Comparison of ENCODE assay signal across 9 mouse cellular contexts in genomic region chr12:40498928-40499626, GRCm38 (mm10). TPM values are rescaled to one million over a fixed set of nuclear protein-coding genes. Genes with fewer than 3 reads are reported as not detected.
DNase-seq lines count a peak whose midpoint lies in the region; ATAC-seq and TF ChIP-seq lines count a peak whose summit lies in the region.
"Had no signal": no experiment of that assay in that cellular context is flagged by ENCODE, and none has a peak within 500 bp of the region (broad histone marks: within the 10 kb centered on the region; RNA-seq: fewer than 3 reads in every experiment).

No protein-coding gene starts in this region.

- no peaks in the 10 kb centered on the region for H3K36me3 ChIP-seq in forebrain, embryonic 14.5 days (ENCODE audit: control insufficient read depth, insufficient read depth, low read length)

- no peak overlapping the region; the same call in 1 of the 2 replicates for H3K27ac ChIP-seq in forebrain, embryonic 14.5 days (ENCODE audit: low read depth, low read length)
- H3K27ac ChIP-seq in left cerebral cortex, adult 2 months, result no peak overlapping the region; the same call in 1 of the 2 replicates
- H3K27ac ChIP-seq: liver, embryonic 14.5 days had no signal

- H3K27me3 ChIP-seq in forebrain, embryonic 14.5 days (replicated peaks; ENCODE audit: control insufficient read depth, insufficient read depth, low read length), result no peaks in the 10 kb centered on the region

- DNase-seq in lung, adult 2 months, result no peak
- no peak for DNase-seq in lung, postnatal 25 days (ENCODE audit: low spot score)
- DNase-seq in adrenal gland, postnatal 36 days, result peak; percentile 65 to 70
- peak; percentile 22 for DNase-seq in forebrain, embryonic 14.5 days (ENCODE audit: low spot score)
- DNase-seq in heart, postnatal 4 days, result peak; percentile 29
- peak in 1 of 2 experiments; percentile 39 for DNase-seq in left cerebral cortex, adult 2 months (ENCODE audit: extremely low spot score in 1 of 2, low spot score in 2 of 2)
- no peak for DNase-seq in thymus, postnatal 10 days (ENCODE audit: low spot score in 2 of 2)

- 0 out of 2 replicates have a peak, but pooled peaks have one; percentile 48 for ATAC-seq in forebrain, embryonic 14.5 days
- ATAC-seq in CD4-positive, CD25-positive, alpha-beta regulatory T cell, adult 4 months, result no peak

- no peak overlapping the region for H3K4me2 ChIP-seq in forebrain, embryonic 14.5 days (ENCODE audit: low read length)

- no peak for TF ChIP-seq POLR2A in lung, adult 2 months (IDR thresholded peaks at IDR 0.05; ENCODE audit: borderline replicate concordance, extremely low read depth, low read depth, low read length)

- no peak overlapping the region for H3K9ac ChIP-seq in forebrain, embryonic 14.5 days (ENCODE audit: low read length)
- H3K9ac ChIP-seq: liver, embryonic 14.5 days had no signal

- peak; percentile 29; the same call in 1 of the 2 replicates for TF ChIP-seq CTCF in lung, adult 2 months (IDR thresholded peaks at IDR 0.05; ENCODE audit: insufficient read depth, low read length)
- peak; percentile 24 for TF ChIP-seq CTCF in left cerebral cortex, adult 2 months (IDR thresholded peaks at IDR 0.05)

- 28% methylated on average over 15 of the region's 15 CpGs for WGBS in lung, adult 2 months
- WGBS in forebrain, embryonic 14.5 days, result 67% methylated on average over 15 of the region's 15 CpGs

- no peak overlapping the region for H3K4me3 ChIP-seq in lung, adult 2 months (replicated peaks; ENCODE audit: extremely low read depth, low read depth, low read length)
- H3K4me3 ChIP-seq in forebrain, embryonic 14.5 days (ENCODE audit: low read depth, low read length), result no peak overlapping the region
- no peak overlapping the region for H3K4me3 ChIP-seq in left cerebral cortex, adult 2 months

- intact Hi-C loops in left cerebral cortex, adult 2 months (cut with DNase I), result no loop called here

- H3K9me3 ChIP-seq in forebrain, embryonic 14.5 days (replicated peaks; ENCODE audit: control insufficient read depth, low read length), result no peaks in the 10 kb centered on the region

- peaks cover 12% of the 10 kb centered on the region for H3K4me1 ChIP-seq in lung, adult 2 months (ENCODE audit: control insufficient read depth, insufficient read depth, low read length)
- peaks cover 5% of the 10 kb centered on the region; the same call in 1 of the 2 replicates for H3K4me1 ChIP-seq in forebrain, embryonic 14.5 days (ENCODE audit: control insufficient read depth, insufficient read depth, low read length)

RNA-seq across cellular contexts. Expression of gene Dock4, which starts 53.3 kb away (rescaled TPM):
- polyA plus RNA-seq in lung, adult 2 months (2012; rRNA removed), result 19.7 and 21.9 TPM in 2 replicates
- 10 to 100 TPM; 13.5 to 18.0 TPM for total RNA-seq in adrenal gland, postnatal 36 days (2021)
- 9.7 and 16.9 TPM in 2 replicates for polyA plus RNA-seq in forebrain, embryonic 14.5 days (2014; fragmentation: Nextera tagmentation; extraction: Ambion mirVana)
- 10 to 100 TPM; 21.0 to 24.0 TPM for total RNA-seq in heart, postnatal 4 days (2021)
- total RNA-seq in left cerebral cortex, adult 2 months (2021), result 100 to 1,000 TPM in 1 of 2 experiments, 10 to 100 TPM in 1; 97.3 to 104 TPM
- 1 to 10 TPM in 1 of 2 experiments, under 1 TPM in 1; 0.90 to 1.7 TPM for polyA plus RNA-seq in CD4-positive, CD25-positive, alpha-beta regulatory T cell, adult 4 months (2017; shearing (Covaris generic))

RNA-seq across cellular contexts. Expression of gene Zfp277, which starts 53.4 kb away (rescaled TPM):
- 3.5 and 6.1 TPM in 2 replicates for polyA plus RNA-seq in lung, adult 2 months (2012; rRNA removed)
- 10 to 100 TPM; 13.2 to 20.4 TPM for total RNA-seq in adrenal gland, postnatal 36 days (2021)
- polyA plus RNA-seq in forebrain, embryonic 14.5 days (2014; fragmentation: Nextera tagmentation; extraction: Ambion mirVana), result 32.5 and 37.6 TPM in 2 replicates
- 10 to 100 TPM; 18.7 to 19.6 TPM for total RNA-seq in heart, postnatal 4 days (2021)
- total RNA-seq in left cerebral cortex, adult 2 months (2021), result 10 to 100 TPM; 18.7 to 19.6 TPM
- 10 to 100 TPM; 39.8 to 40.1 TPM for polyA plus RNA-seq in CD4-positive, CD25-positive, alpha-beta regulatory T cell, adult 4 months (2017; shearing (Covaris generic))

Comparison
In these comparisons a context has a peak if more than half of its experiments do, and no peak if none do; other contexts are left out.
1. DNase-seq: peak in adrenal gland, postnatal 36 days (2 of 2), forebrain, embryonic 14.5 days (single experiment) and heart, postnatal 4 days (single experiment); none in lung, adult 2 months (single experiment), lung, postnatal 25 days (single experiment) and thymus, postnatal 10 days (0 of 2).